Mouse (Mus musculus) heart, adult 11 months (tissue): ENCODE results near the gene Scp2.

ENCODE experiments used
- DNase-seq: peaks from one replicate; pipeline ENCODE4 v3.0.0; 2022

Gene Scp2

GRCm38 (mm10) chr4:108016321-108016720 is 128.5 kb downstream of the Scp2 start:
- peak; percentile 95 for DNase-seq

GRCm38 (mm10) chr4:108015067-108015765 is 129.6 kb downstream of the Scp2 start:
- DNase-seq: peak; percentile 99

- peak; percentile 93 for DNase-seq
These were observed 130.3 kb downstream of the Scp2 start for GRCm38 (mm10) chr4:108014466-108014865.

GRCm38 (mm10) chr4:108008541-108008940 is 136.3 kb downstream of the Scp2 start:
- no peak for DNase-seq

GRCm38 (mm10) chr4:108007532-108008103 is 137.2 kb downstream of the Scp2 start:
- no peak for DNase-seq

GRCm38 (mm10) chr4:108005328-108005727 is 139.5 kb downstream of the Scp2 start:
- DNase-seq: no peak

GRCm38 (mm10) chr4:107999380-107999779 is 145.4 kb downstream of the Scp2 start:
- peak; percentile 95 for DNase-seq

- DNase-seq: peak; percentile 99
These were observed 146.0 kb downstream of the Scp2 start for GRCm38 (mm10) chr4:107998641-107999332.

GRCm38 (mm10) chr4:107996418-107996986 is 148.3 kb downstream of the Scp2 start:
- no peak for DNase-seq

GRCm38 (mm10) chr4:107995727-107996126 is 149.1 kb downstream of the Scp2 start:
- DNase-seq: no peak

- DNase-seq: no peak
These were observed 149.8 kb downstream of the Scp2 start for GRCm38 (mm10) chr4:107995011-107995410.
